Mouse (Mus musculus): ENCODE measurements around the gene Vps52.

Vps52 gene

DNA sequence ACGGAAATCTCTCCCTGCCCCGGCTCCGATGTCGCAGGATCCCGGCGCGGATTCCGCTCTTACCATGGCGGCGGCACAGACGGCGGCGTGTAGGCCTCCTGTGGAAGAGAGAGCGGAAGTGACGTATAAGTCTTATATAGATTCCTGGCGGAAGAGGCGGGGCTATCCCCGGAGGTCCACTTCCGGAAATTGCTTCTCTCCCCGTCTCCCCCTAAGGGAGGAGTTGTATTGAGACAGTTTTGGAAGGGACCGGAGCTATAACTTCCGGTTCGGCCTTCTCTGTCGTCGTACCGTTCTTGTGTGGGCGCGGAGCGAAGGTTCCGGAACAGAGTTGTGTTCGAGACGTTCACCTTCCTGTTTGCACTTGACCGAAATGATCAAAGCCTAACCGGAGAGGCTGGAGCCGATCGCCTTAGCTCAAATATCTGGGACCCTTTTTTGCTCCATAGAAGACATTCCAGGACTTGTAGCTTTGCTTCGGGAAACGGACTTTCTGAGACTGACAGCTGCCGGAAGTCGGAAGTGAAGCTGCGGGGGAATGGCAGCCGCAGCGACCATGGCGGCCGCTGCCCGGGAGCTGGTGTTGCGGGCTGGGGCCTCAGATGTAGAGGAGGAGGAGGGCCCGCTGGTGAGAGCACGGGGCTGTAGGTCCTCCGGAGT lies at the start of gene Vps52, which contains the start of gene Rps18:
Gene Vps52 (plus strand): TSS at position 258 of the 660 bp plus-strand sequence.
Gene Rps18 (minus strand): TSS at position 447 of the 660 bp plus-strand sequence.
- peak; percentile 97 for DNase-seq

DNA sequence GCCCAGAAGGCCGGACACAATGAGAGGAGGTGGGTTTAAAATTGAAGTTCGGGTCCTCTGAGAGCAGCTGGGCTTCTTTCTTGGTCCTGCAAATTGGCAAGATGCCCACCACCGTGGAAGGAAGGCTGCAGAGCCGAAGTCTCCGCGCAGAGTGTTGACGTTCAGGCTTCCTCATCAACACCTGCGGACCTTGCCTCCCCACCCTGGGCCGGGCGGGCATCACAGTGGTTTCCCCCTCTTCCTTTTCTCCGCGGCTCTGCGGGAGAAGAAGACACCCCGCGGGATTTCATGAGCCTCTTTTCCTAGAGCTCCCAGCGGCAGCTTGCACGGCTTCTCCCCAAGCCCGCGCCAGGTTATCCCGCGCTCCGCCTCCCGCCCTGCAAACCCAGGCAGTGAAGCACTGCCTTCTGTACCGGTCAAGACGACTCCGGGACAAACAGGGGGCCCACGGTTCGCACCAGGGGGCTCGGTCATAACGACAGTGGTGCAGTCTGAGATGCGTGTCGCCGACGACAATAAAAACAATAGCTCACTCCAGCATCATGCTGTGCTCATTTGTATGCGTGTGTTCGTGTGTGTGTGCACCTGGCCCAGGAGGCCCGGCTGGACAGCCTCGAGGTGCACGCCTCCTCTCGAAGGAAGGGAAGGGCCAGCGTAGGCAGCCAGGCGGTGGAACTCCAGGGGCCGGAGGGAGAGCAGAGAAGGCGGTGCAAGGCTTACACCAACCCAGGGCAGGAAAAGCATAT lies 47.1 kb upstream of the Vps52 start:
- DNase-seq: peak; percentile 57

DNA sequence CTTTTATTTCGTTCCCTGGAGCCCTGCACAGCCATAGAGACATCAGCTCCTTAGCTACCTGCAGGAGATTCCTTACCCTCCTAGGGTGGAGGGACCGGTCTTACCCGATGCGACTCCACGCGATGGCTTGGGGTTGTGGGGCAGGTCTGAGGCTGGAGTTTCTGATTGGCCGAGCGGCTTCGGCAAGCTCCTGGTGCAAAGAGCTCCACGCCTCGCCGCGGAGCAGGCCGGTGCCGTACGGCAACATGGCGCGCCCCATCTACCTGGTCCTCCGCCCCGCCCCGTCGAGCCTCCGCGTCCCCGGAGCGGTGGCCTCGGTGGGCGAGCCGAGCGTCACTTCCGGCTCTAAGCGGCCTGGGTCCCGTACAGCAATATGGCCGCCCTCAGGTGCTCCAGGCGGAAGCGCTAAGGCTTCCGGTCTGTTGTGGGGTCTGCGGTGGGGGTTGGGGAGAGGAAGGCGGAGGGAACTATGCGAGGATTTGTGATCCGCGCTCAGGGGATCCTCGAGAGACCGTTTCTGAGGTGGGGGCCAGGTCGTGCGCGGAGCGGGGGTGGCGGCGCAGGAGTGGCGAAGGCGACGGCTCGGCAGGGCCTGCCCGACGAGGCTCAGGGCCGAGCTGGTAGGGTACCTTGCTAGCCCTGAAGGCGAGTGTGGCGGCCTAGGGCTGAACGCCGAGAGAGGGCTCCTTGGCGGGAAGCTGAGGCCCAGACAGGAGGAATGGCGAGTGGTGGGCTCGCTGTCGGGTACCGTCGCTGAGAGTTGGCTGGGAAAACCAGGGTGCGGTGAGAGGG lies 46.3 kb upstream of the Vps52 start, which contains the start of gene Daxx:
Gene Daxx (plus strand): TSS at position 338 of the 792 bp plus-strand sequence.
- DNase-seq: peak; percentile 100

DNA sequence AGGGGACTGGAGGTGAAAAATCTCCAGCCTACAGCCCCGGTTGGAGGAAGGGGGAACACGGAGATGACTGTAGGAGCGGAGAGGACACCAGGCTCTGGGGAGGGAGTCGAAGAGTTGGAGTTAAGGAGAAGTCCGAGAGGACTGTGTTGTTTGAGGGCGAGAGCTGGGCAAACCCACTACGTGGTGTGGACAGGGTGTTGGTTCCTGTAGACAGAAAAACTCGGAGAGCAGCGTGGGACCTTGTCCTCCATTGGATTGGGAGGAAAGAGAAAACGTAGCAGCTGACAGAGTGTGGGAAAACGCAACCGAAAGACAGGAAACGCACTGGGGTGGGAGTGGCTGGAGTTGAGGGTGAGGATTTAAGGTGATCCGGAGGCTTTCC lies 45.8 kb upstream of the Vps52 start:
- no peak for DNase-seq

DNA sequence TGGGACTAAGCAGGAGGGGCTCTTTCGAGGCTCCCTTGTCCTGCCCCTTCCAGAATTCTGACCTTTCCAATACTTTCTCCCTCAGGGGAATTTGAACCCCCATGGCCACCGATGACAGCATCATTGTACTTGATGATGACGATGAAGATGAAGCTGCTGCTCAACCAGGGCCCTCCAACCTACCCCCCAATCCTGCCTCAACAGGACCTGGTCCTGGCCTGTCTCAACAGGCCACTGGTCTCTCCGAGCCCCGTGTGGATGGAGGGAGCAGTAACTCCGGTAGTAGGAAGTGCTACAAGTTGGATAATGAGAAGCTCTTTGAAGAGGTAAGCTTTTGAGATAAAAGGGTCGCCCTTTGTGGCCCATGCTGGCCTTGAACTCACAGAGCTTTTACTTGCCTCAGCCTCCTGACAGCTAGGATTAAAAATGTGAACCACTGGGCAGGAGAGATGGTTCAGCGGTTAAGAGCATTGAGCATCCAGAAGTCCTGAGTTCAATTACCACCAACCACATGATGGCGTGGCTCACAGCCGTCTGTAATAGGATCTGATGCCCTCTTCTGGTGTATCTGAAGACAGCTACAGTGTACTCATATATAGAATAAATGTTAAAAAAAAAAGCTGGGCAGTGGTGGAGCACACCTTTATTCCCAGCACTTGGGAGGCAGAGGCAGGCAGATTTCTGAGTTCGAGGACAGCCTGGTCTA lies 45.1 kb upstream of the Vps52 start:
- DNase-seq: no peak

DNA sequence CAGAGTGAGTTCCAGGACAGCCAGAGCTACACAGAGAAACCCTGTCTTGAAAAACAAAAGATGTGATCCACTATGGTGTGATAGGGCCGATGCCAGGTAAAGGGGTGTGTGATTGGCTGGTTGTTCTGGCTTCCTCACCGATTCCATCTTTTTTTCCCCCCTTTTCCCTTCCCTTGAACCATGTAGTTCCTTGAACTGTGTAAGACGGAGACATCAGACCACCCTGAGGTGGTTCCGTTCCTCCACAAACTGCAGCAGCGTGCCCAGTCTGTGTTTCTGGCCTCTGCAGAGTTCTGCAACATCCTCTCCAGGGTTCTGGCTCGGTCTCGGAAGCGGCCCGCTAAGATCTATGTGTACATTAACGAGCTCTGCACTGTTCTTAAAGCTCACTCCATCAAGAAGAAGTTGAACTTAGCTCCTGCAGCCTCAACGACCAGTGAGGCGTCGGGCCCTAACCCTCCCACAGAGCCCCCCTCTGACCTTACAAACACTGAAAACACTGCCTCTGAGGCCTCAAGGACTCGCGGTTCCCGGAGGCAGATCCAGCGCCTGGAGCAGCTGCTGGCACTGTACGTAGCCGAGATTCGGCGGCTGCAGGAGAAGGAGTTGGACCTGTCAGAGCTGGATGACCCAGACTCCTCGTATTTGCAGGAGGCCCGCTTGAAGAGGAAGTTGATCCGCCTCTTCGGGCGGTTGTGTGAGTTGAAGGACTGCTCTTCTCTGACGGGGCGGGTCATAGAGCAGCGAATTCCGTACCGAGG lies 44.4 kb upstream of the Vps52 start:
- DNase-seq: no peak

DNA sequence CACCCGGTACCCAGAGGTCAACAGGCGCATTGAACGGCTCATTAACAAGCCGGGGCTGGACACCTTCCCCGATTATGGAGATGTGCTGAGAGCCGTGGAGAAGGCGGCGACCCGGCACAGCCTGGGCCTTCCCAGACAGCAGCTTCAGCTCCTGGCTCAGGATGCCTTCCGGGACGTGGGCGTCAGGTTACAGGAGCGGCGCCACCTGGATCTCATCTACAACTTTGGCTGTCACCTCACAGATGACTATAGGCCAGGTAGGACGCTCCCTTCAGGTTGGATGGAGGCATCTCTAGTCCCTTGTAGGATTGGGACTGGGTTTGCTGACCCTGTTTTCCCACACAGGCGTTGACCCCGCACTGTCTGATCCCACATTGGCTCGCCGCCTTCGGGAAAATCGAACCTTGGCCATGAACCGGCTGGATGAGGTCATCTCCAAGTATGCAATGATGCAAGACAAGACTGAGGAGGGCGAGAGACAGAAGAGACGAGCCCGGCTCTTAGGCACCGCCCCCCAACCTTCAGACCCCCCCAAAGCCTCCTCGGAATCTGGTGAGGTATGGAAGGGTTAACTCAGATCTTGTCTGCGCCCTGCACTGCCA lies 43.7 kb upstream of the Vps52 start:
- DNase-seq: no peak

DNA sequence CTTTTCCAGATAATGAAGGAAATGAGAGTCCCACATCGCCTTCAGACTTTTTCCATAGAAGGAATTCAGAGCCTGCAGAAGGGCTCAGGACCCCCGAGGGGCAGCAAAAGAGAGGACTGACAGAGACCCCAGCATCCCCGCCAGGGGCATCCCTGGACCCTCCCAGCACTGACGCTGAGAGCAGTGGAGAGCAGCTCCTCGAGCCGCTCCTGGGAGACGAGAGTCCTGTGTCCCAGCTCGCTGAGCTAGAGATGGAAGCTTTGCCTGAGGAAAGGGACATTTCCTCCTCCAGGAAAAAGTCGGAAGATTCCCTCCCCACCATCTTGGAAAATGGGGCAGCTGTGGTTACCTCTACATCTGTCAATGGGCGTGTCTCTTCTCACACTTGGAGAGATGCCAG lies 42.3 kb upstream of the Vps52 start:
- DNase-seq: no peak

DNA sequence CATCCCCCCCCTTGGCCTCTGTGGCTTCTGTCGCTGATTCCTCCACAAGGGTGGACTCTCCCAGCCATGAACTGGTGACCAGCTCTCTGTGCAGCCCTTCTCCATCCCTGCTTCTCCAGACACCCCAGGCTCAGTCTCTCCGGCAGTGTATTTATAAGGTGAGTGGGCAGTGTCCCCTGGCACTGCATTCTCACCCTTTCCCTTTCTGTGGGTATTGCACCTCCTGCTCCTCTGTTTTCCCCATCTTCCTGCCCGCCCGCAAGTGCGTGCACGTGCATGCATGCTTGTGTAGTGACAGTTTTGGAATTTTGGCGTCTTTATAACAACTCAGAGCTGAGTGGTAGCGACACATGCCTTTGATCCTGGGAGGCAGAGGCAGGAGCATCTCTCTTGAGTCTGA lies 41.7 kb upstream of the Vps52 start:
- DNase-seq: no peak

DNA sequence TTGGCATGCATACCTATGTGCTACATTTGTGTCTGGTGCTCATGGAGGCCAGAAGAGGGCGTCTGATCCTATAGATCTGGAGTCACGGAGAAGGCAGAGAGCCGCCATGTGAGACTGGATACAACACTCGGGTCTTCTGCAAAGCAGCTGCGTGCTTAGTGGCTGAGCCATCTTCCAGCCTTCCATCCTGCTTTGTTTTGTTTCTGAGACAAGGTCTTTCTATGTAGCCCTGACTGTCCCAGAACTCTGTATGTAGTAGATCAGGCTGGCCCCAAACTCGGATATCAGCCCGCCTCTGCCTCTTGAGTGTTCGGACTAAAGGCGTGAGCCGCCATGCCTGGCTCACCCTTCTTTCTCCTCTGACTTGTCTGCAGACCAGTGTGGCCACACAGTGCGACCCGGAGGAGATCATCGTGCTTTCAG lies 40.6 kb upstream of the Vps52 start:
- DNase-seq: no peak

DNA sequence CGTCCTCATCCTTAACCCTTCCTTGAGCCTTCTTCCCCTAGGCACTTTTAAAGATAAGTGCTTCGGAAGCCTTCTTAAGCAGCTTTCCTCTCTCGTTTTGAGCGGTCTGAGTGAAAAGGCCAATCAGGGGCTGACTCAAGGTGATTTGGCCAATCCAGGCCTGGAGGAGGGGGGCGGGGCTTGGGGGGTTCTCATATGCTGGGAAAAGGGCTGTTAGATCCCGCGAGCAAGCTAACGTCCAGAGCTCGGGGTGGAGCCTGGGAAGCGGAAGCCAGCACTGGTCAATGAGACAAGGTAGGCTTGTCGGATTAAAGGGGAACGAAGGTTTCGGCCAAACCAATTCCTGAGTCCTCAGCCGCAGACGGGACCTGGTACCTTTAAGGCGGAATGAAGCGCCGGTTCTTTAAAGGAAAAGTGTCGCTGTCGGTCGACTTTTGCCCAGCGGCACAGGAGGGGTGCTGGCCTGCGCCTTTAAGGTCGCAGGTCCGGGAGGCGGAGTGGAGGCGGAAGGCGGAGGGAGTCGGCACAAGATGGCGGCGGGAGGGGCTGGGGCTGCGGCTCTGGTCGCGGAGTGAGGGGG lies 39.9 kb upstream of the Vps52 start, which contains the start of the genes Tapbp and Zbtb22:
Gene Tapbp (plus strand): TSS at position 229 of the 580 bp plus-strand sequence.
Gene Zbtb22 (plus strand): TSS at position 234 of the 580 bp plus-strand sequence.
- peak; percentile 98 for DNase-seq

DNA sequence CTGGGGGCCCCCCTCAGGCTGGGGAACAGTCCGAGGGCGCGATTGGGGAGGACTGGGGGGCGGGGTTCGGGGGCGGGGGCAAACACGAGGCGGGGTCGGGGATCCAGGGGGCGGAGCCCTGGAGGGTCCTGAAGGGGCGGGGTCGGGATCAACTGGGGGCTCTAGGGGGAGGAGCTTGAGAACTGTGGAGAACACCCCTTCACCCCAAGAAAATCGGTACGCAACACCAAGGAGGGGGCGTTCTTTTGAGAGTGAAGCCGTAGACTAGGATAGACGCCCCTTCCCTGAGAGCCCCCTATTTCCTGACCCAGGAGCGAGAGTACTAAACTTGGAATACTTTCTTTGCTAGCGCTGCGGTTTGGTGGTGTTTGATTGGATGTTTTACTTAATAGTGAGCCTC lies 39.3 kb upstream of the Vps52 start:
- peak; percentile 89 for DNase-seq

DNA sequence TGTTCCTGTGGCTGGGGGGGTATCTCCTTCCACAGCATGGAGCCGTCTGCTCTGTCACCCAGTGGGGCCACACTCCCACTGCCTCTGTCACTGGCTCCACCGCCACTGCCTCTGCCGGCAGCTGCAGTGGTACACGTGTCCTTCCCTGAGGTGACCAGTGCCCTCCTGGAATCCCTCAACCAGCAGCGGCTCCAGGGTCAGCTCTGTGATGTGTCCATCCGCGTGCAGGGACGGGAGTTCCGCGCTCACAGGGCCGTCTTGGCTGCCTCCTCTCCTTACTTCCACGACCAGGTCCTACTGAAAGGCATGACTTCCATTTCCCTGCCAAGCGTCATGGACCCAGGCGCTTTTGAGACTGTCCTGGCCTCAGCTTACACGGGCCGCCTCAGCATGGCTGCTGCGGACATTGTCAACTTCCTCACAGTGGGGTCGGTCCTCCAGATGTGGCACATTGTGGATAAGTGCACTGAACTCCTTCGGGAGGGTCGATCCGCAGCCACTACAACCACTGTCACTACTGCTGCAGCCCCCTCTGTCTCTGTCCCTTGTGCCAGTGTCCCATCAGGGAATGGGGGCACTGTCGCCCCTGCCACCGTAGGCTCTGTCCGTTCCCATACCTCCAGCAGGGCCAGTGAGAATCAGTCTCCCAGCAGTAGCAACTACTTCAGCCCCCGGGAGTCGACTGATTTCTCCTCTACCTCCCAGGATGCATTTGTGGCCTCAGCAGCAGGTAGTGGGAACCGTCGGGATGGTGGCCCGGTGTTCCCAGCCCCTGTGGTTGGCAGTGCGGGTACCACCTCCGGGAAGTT lies 38.6 kb upstream of the Vps52 start:
- DNase-seq: no peak

DNA sequence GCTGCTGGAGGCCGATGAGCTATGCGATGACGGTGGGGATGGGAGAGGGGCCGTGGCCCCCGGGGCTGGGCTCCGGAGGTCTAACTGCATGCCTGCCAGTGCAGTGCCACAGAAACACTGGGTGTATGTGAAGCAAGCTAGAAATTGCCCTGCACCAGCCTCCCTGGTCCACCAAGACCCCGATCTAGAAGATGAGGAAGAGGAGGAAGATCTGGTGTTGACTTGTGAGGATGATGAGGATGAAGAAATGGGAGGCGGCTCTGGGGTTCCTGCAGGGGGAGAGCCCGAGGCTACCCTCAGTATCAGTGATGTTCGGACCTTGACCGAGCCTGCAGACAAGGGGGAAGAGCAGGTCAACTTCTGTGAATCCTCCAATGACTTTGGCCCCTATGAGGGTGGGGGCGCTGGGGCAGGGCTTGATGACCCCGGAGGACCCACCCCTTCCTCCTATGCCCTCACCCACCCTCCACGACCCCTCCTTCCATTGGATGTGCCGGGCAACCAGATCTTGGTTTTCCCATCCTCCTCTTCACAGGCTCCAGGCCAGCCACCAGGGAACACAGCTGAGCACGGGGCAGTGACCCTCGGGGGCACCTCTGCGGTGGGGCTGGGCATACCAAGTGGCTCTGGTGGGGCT lies 37.8 kb upstream of the Vps52 start:
- DNase-seq: no peak

DNA sequence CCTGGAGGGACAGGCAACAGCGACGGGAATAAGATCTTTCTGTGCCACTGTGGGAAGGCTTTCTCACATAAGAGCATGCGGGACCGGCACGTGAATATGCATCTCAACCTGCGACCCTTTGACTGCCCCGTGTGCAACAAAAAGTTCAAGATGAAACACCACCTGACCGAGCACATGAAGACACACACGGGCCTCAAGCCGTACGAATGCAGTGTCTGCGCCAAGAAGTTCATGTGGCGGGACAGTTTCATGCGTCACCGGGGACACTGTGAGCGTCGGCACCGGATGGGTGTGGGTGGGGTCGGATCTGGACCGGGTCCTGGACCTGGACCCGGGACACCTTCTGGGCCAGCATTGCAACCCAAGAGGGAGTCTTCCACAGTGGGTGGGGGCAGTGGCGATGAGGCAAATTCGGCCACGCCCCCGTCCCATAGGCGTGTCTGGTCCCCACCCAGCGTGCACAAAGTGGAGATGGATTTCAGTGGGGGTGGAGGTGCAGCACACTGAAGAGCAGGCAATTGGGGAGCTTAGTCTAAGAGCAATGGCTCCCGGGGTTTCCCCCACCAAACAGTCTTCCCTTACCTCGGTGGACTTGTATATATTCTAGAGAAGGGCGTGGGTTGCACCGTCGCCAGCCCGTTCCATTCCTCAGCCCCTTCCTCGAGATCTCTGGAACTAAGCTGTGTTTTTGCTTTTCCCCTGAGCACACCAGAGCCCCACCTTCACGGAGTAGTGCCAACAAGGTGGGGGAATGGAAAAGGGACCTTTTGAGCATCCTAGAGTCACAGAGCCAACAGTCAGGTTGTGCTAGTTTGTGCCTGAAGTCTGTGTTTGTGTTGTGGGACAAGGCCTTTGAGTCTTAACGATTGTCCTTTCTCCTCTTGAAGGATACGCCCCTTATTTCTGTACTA lies 37.1 kb upstream of the Vps52 start:
- DNase-seq: no peak

DNA sequence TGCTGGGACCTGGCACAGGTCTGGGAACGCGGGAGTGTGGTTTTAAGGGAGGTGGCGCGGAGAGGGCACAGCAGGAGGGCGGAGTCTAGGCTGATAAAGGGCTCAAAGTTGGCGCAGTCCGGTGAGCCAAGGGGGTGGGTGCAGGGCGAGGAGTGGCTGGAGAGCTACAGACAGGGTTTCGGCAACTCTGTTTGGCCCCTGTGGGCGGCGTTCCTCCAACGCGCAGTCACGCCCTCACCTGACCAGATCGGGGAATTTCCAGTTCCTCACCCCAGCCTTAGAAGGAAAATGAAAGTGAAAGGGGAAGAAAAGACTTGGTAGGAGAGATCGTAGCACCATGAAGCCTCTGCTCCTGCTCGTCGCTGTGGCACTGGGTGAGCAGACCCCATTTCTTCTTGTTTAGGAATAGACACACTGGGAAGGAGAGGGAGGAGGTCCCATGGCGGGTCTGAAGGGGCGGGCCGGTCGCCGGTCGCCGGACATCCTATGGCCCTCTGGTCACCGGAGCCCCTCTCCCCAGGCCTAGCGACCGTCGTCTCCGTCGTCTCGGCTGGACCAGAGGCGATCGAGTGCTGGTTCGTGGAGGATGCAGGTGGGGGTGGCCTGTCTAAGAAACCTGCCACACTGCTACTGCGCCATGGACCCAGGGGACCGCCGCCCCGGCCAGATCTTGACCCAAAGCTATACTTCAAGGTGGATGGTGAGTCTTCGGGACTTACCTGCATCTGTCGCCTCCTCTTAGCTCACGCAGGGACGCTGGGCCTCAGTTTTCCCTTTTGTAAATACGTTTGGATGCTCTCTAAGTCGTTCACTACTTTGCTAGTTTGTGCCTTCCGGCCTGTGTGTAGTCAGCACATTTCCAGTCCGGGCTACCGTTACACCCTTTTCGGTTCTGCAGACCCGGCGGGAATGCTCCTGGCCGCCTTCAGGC lies 36.0 kb upstream of the Vps52 start:
- peak; percentile 67 for DNase-seq
